Mouse (Mus musculus): ENCODE data around the gene Fchsd2. TPM values are rescaled to one million over a fixed set of nuclear protein-coding genes. Genes with fewer than 3 reads are reported as not detected.

Fchsd2 gene
- polyA plus RNA-seq, 1 experiment = 14.7 TPM

- Histone ChIP-seq H3K4me3 (replicated peaks; ENCODE audit: extremely low read depth, low read depth, low read length) (no peak overlapping the region), H3K4me1 (ENCODE audit: control insufficient read depth, insufficient read depth, low read length) (no peaks in the 10 kb centered on the region)
- WGBS = 71% methylated on average over 2 of the region's 2 CpGs
- DNase-seq = no peak
- TF ChIP-seq POLR2A (IDR thresholded peaks at IDR 0.05; ENCODE audit: borderline replicate concordance, extremely low read depth, low read depth, low read length) = no peak
- TF ChIP-seq CTCF (IDR thresholded peaks at IDR 0.05; ENCODE audit: insufficient read depth, low read length) = no peak
Observed at GRCm38 (mm10) chr7:101160266-101160665, 67.6 kb downstream of the Fchsd2 start.

- no peak for DNase-seq
- H3K4me3 ChIP-seq (replicated peaks; ENCODE audit: extremely low read depth, low read depth, low read length) = no peak overlapping the region
- peaks cover 3% of the 10 kb centered on the region; the same call in 1 of the 2 replicates for H3K4me1 ChIP-seq (ENCODE audit: control insufficient read depth, insufficient read depth, low read length)
- TF ChIP-seq CTCF (IDR thresholded peaks at IDR 0.05; ENCODE audit: insufficient read depth, low read length) (no peak), POLR2A (IDR thresholded peaks at IDR 0.05; ENCODE audit: borderline replicate concordance, extremely low read depth, low read depth, low read length) (no peak)
- 86% methylated on average over 1 of the region's 1 CpGs for WGBS
Observed at GRCm38 (mm10) chr7:101162781-101163180, 70.1 kb downstream of the Fchsd2 start.

GRCm38 (mm10) chr7:101163878-101164277, 71.2 kb downstream of the Fchsd2 start:
- Histone ChIP-seq H3K4me1 (ENCODE audit: control insufficient read depth, insufficient read depth, low read length) (peaks cover 3% of the 10 kb centered on the region; the same call in 1 of the 2 replicates), H3K4me3 (replicated peaks; ENCODE audit: extremely low read depth, low read depth, low read length) (no peak overlapping the region)
- WGBS = 53% methylated on average over 4 of the region's 4 CpGs
- TF ChIP-seq POLR2A (IDR thresholded peaks at IDR 0.05; ENCODE audit: borderline replicate concordance, extremely low read depth, low read depth, low read length) (no peak), CTCF (IDR thresholded peaks at IDR 0.05; ENCODE audit: insufficient read depth, low read length) (no peak)
- no peak for DNase-seq

GRCm38 (mm10) chr7:101166568-101166967, 73.9 kb downstream of the Fchsd2 start:
- Histone ChIP-seq H3K4me1 (ENCODE audit: control insufficient read depth, insufficient read depth, low read length) (peaks cover 3% of the 10 kb centered on the region; the same call in 1 of the 2 replicates), H3K4me3 (replicated peaks; ENCODE audit: extremely low read depth, low read depth, low read length) (no peak overlapping the region)
- DNase-seq = no peak
- TF ChIP-seq CTCF (IDR thresholded peaks at IDR 0.05; ENCODE audit: insufficient read depth, low read length) (no peak), POLR2A (IDR thresholded peaks at IDR 0.05; ENCODE audit: borderline replicate concordance, extremely low read depth, low read depth, low read length) (no peak)
- 62% methylated on average over 2 of the region's 2 CpGs for WGBS

DNA sequence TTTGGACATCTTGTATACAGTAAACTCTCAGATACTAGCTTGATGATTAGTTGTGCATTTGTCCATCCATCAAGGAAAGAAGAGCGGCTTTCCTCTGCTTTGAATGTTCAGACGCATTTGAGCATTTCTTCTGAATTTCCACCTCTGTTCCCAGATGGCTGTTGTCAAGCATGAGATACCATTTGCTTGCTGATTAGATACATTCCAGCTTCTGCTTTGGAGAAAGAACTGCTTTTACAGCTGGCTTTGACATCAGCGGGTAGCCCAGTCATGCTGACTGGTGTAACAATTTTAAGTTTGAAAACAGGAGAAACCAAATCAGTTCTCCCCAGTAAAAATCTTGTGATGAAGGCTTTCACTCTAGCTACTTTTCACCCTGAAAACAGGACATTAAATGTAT, 77.8 kb downstream of the Fchsd2 start:
- no peak for DNase-seq
- TF ChIP-seq CTCF (IDR thresholded peaks at IDR 0.05; ENCODE audit: insufficient read depth, low read length) = no peak
- TF ChIP-seq POLR2A (IDR thresholded peaks at IDR 0.05; ENCODE audit: borderline replicate concordance, extremely low read depth, low read depth, low read length) = no peak
- Histone ChIP-seq H3K4me1 (ENCODE audit: control insufficient read depth, insufficient read depth, low read length) (peaks cover 5% of the 10 kb centered on the region; the same call in 1 of the 2 replicates), H3K4me3 (replicated peaks; ENCODE audit: extremely low read depth, low read depth, low read length) (no peak overlapping the region)
- WGBS = 57% methylated on average over 3 of the region's 3 CpGs

DNA sequence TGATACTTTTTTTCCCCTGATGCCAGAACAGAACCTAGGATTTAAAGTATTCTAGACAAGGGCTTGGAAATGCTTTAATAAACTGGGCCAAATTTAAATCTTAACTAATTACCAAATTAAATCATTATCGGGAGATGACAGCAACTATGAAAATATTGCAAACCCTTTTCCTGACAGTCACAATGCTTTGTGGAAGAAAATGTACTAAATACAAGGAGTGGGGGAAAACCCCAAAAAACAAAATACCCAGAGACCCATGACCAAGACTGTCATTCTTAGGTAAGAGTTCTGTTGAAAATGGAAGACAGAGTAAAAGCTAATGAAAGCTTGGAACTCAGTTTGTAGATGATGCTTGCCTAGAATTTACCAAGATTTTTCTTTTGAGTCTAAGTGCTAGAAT, 78.3 kb downstream of the Fchsd2 start:
- 78% methylated on average over 1 of the region's 1 CpGs for WGBS
- Histone ChIP-seq H3K4me1 (ENCODE audit: control insufficient read depth, insufficient read depth, low read length) (peaks cover 5% of the 10 kb centered on the region; the same call in 1 of the 2 replicates), H3K4me3 (replicated peaks; ENCODE audit: extremely low read depth, low read depth, low read length) (no peak overlapping the region)
- TF ChIP-seq CTCF (IDR thresholded peaks at IDR 0.05; ENCODE audit: insufficient read depth, low read length) = no peak
- no peak for TF ChIP-seq POLR2A (IDR thresholded peaks at IDR 0.05; ENCODE audit: borderline replicate concordance, extremely low read depth, low read depth, low read length)
- DNase-seq = no peak

DNA sequence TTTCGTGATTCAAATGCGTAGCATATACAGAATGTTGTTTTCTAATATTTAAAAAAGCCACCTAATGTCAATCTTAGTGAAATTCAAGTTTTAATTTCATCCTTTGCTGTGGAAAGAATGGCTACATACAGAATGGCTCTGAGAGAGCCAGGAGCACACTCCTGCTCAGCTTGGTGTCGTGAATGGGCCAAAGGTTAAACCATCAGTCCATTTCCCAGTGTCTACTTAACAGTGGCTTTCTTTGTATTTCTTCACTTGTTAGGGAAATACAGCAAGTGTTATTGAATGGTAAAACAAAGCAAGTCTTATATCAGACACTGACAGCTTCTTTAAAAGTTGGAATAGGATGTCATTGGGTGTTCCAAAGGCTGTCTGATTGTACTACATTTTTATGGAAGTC, 80.7 kb downstream of the Fchsd2 start:
- DNase-seq = no peak
- WGBS = 92% methylated on average over 3 of the region's 3 CpGs
- H3K4me3 ChIP-seq (replicated peaks; ENCODE audit: extremely low read depth, low read depth, low read length) = no peak overlapping the region
- TF ChIP-seq CTCF (IDR thresholded peaks at IDR 0.05; ENCODE audit: insufficient read depth, low read length) (no peak), POLR2A (IDR thresholded peaks at IDR 0.05; ENCODE audit: borderline replicate concordance, extremely low read depth, low read depth, low read length) (no peak)
- H3K4me1 ChIP-seq (ENCODE audit: control insufficient read depth, insufficient read depth, low read length) = peaks cover 6% of the 10 kb centered on the region

GRCm38 (mm10) chr7:101178751-101179150, 86.1 kb downstream of the Fchsd2 start:
- no peak for TF ChIP-seq POLR2A (IDR thresholded peaks at IDR 0.05; ENCODE audit: borderline replicate concordance, extremely low read depth, low read depth, low read length)
- TF ChIP-seq CTCF (IDR thresholded peaks at IDR 0.05; ENCODE audit: insufficient read depth, low read length) = no peak
- DNase-seq = no peak
- WGBS = 11% methylated on average over 2 of the region's 2 CpGs

DNA sequence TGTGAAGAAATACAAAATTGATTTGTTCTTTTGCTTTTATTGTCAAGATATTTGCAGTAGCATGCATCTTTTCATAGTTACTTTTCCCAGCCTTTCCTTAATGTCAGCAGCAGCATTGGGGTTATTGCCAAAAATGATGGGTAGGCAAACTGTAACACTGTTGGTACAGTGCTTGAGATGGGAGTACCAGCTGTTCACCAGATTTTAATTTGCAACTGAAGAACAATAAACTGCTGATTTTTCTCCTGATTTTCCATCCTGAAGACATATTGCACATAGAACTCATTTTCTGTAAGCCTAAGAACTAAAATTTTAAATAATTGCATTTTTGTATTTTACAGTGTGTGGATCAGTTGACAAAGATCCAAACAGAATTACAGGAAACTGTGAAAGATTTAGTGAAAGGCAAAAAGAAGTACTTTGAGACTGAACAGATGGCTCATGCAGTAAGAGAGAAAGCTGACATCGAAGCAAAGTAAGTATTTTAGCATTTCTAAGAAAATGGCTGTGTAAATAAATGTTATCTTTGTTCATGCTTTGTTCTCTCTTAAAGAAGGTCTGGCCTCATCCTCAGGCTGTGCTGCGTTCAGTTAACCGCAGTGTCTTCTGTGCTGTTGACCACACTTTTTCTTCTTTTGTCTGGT, 98.8 kb downstream of the Fchsd2 start:
- Histone ChIP-seq H3K4me3 (replicated peaks; ENCODE audit: extremely low read depth, low read depth, low read length) (no peak overlapping the region), H3K4me1 (ENCODE audit: control insufficient read depth, insufficient read depth, low read length) (no peaks in the 10 kb centered on the region)
- WGBS = 80% methylated on average over 3 of the region's 3 CpGs
- TF ChIP-seq POLR2A (IDR thresholded peaks at IDR 0.05; ENCODE audit: borderline replicate concordance, extremely low read depth, low read depth, low read length) (no peak), CTCF (IDR thresholded peaks at IDR 0.05; ENCODE audit: insufficient read depth, low read length) (no peak)
- DNase-seq = no peak

More at GRCm38 (mm10) chr7:101178751-101179150, 86.1 kb downstream of the Fchsd2 start:
- Histone ChIP-seq H3K4me1 (ENCODE audit: control insufficient read depth, insufficient read depth, low read length) (peaks cover 12% of the 10 kb centered on the region), H3K4me3 (replicated peaks; ENCODE audit: extremely low read depth, low read depth, low read length) (peak overlapping the region; percentile 23)

DNA sequence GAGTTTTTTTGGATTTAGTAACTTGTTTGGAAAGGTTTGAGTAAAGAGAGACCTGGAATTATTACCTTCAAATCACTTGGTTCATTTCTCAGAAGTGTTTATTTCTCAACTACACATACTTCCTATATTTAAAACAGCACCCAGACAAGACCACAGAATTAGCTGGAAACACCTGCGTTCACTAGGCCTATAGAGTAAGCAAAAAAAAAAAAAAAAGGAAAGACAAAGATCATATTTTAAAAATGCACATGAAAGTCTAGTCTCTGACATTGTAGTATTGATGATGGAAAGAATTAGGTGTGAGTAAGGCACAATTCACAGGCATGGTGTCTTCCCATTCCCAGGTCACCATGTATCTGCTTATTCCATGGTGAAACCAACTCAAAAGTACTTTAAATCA, 118.2 kb downstream of the Fchsd2 start:
- no peak for DNase-seq
- Histone ChIP-seq H3K4me1 (ENCODE audit: control insufficient read depth, insufficient read depth, low read length) (peaks cover 2% of the 10 kb centered on the region; the same call in 1 of the 2 replicates), H3K4me3 (replicated peaks; ENCODE audit: extremely low read depth, low read depth, low read length) (no peak overlapping the region)
- 52% methylated on average over 1 of the region's 1 CpGs for WGBS
- TF ChIP-seq CTCF (IDR thresholded peaks at IDR 0.05; ENCODE audit: insufficient read depth, low read length) (no peak), POLR2A (IDR thresholded peaks at IDR 0.05; ENCODE audit: borderline replicate concordance, extremely low read depth, low read depth, low read length) (no peak)
